Mouse (Mus musculus) E14TG2a.4 (cell line): ENCODE results near the gene Zfp69.

Experiments used
- CTCF ChIP-seq: conservative IDR thresholded peaks from 2 replicates; pipeline ENCODE4 v1.5.1; 2014; ENCODE audit warnings: low read length
- NANOG ChIP-seq: IDR thresholded peaks from 2 replicates; pipeline ENCODE4 v1.6.1; 2014; ENCODE audit warnings: borderline replicate concordance, low read length, mixed read lengths

GRCm38 (mm10) chr4:120913861-120914260 lies 37.6 kb downstream of the Zfp69 start:
- no peak for TF ChIP-seq CTCF
- no peak for TF ChIP-seq NANOG
